Mouse (Mus musculus) erythroid progenitor cell, adult 5-6 weeks (primary cell): ENCODE results near the gene Depdc5. TPM values are rescaled to one million over a fixed set of nuclear protein-coding genes. Genes with fewer than 3 reads are reported as not detected.
A peak's percentile ranks its signal among the peaks of the same experiment; 100 is the strongest.
"Not testable (repeated sequence)": the region's sequence is repeated elsewhere in the genome, so short reads cannot be mapped to it uniquely, and the experiment has no call there.

Experiments used
- ATAC-seq: replicated peaks from 2 replicates; pipeline ENCODE4 v1.8.0; 2016; ENCODE audit warnings: moderate number of reproducible peaks, mild to moderate bottlenecking, moderate TSS enrichment, inconsistent platforms; ENCODE audit not compliant: poor library complexity, low FRiP score, severe bottlenecking
- total RNA-seq, 2 experiments: library from RNA; stranded (forward) in 1 of 2; stranded (reverse) in 1 of 2; fragments of 150-400 nt in 1 of 2; fragments of 186-747, 209-891 nt in 1 of 2; gene quantifications; 2 replicates each; pipeline versions ENCODE4 v1.2.3 to v1.2.4; 2015 to 2017; ENCODE audit warnings: low replicate concordance in 2 of 2

Depdc5 gene
- total RNA-seq, 2 experiments from 2014 or later = 29.8 to 32.3 TPM

DNA sequence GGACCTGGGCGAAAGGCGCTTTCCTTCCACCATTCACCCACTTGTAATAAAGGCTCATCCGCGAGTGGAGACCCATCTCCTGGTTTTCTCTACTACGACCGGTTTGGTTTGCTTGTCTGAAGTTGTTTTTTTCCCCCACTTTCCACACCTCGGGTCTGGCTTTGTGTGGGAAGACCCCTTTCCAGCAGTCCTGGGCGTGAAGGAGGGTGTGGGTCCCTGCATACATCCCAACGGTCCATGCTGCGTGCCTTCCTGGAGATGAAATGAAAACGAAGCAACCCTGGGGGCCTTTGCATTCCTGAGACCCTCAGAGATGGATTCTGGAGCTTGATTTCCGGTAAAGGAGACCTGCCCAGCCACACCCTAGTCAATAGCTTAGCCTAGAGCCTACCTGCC is 155.9 kb downstream of the Depdc5 start:
- ATAC-seq = 0 out of 2 replicates have a peak, but pooled peaks have one; percentile 27

DNA sequence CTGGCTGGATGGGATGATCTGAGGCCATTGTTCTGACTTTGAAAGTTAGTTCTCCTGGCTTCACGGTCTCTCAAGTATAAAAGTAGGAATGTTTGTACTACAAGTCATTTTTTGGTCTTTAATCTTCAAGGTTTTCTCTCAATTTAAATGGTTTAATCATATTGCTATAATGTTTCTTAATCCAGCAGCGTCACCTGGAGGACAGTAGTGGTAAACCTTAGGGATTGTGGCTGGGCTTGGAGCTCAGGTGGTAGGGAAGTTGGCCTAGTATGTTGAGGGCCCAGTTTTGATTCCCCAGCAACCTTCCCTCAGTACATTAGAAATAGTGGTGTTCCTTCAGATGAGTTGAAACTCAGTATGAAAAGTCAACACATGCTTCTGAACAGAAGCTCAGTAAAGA is 158.1 kb downstream of the Depdc5 start:
- ATAC-seq = no peak

DNA sequence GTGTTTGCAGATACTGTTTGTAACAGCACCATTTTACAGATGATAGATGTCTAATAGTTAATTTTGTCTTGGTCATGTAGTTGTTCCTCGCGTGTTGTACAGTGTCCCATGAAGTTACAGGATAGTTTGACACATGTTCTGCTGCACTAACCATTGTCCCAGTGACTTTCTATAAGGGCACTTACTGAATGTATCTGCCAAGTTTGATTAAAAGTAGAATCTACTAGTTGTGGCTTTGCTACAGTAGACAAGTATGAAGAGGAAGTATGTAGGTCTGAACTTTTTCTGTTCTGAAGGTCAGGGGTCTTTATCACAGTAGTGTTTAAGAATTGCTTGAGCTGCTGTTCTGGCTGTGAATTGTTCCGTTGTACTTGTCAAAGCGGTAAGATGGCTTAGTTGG is 159.8 kb downstream of the Depdc5 start:
- no peak for ATAC-seq

DNA sequence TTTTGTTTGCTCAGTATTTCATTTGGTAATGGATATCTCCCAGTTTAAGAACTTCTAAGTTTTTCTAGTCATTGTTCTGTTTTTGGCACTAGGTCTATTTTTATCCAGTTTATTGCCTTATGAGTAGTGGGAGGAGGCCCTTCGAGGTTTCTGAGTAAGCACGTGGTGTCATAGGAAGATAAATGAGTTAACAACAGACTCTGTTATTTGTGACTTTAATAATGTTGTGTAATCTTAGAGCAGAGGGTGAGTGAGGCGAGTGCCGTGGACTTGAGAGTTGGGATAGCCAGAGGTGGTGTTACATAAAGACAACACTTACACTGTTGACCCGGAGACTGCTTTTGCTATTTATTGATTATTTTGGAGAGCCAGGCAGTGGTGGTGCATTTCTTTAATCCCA is 161.0 kb downstream of the Depdc5 start:
- no peak for ATAC-seq

DNA sequence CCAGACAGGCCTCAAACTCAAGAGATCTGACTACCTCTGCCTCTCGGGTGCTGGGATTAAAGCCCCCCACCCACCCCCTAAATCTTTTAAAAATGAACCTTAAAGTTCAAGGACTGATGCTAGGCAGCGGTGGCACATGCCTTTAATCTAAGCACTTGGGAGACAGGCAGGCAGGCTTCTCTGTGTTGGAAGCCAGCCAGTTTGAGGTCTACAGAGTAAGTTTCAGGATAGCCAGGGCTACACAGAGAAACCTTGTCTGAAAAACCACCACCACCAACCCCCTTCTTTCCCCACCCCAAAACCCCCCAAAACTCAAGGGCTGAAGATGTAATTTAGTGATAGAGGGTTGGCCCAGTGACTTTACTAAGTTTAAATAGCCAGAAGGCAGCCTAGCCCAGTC is 165.2 kb downstream of the Depdc5 start:
- ATAC-seq = no peak

DNA sequence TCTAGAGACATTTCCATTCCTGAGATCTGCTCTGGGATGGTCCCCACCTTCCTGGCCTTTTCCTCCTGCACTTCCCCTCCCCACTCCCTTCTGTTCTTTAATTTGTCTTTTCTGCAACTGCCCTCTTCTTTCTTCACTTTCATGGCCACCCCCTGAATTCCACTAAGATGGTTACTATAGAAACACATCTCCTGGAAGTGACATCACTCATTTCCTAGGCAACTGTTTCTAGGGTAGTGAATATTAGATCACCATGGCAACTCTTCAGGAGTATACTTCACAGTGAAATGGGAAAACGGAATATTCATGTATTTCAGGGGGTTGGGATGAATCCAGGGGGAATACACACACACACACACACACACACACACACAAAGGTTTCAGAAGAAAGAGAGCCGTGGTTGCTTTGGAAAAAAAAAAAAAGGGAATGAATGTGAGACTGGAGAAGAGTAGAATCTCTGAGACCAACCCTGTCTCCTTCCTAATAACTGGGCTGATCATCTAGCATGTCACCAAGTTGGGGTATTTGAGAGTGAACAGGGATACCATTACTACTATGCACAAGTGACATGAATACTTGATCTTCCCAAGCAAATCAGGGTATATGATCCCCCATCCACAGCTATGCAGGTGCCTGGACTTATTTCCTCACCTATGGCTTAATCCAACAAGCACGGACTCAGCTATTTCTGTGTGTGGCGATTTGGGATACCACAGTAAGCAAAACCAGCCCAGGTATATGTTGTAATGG is 167.1 kb downstream of the Depdc5 start:
- no peak for ATAC-seq

DNA sequence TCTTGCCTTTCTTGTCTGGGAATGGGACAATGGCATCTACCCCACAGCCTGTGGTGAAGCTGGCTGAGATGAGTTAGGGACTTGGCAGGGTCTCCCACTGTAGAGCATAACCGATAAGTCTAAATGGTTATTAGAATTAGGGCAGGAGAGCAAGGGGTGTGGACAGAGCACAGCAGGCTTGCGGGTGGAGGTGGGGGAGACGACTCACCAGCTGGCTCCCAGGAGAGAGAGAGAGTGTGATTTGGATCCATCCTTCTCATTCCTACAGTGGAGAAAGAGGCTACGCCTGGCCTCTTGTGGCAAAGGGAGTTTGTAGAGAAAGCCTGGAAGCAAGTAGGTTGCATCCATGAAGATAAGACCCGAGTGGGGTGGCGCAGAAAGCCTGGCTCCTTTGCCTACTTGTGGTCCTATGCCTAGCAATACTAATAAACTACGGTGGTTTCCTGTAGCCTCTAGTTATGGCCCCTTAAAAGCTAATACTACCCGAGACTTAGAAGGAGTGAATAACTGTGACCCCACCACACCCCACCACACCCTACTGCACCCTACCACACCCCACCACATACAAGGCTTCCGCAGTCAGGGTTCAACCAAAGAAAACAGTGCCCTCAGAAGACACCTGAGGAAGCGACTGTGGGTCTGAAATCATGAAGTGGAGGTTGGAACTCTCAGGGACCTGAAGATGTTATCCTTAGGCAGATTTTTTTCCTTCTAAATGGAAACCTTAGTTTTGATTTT is 168.7 kb downstream of the Depdc5 start:
- peak; percentile 56 for ATAC-seq

DNA sequence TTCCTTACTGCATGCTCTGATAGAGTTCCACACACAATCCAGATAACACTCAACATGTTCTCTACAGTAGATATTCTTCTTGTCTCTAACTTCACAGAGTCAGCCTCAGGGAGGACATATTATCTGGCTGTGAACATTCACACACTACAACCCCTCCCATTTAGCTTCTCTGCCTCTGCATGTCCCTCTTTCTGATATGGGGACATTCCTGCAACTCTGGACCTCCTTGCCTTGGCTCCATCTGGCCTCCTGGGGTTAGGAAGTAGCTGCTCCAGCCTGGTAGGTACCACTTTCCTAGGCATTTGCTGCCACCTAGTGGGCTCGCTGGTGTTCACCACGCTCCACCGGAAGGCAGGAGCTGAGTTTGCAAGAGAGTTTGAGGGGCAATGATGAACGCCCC is 169.6 kb downstream of the Depdc5 start:
- ATAC-seq = peak; percentile 82

DNA sequence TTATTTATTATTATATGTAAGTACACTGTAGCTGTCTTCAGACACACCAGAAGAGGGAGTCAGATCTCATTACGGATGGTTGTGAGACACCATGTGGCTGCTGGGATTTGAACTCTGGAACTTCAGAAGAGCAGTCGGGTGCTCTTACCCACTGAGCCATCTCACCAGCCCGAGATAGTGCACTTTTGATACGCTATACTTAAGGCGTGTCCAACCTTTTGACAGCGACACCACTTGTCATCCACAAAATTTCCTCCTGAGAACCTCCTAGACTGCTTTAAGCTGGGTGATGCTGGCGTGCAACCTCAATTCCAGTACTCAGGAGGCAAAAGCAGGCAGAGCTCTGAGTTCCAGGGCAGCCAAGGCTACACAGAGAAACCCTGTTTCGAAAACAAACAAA is 170.1 kb downstream of the Depdc5 start:
- not testable (repeated sequence) for ATAC-seq

DNA sequence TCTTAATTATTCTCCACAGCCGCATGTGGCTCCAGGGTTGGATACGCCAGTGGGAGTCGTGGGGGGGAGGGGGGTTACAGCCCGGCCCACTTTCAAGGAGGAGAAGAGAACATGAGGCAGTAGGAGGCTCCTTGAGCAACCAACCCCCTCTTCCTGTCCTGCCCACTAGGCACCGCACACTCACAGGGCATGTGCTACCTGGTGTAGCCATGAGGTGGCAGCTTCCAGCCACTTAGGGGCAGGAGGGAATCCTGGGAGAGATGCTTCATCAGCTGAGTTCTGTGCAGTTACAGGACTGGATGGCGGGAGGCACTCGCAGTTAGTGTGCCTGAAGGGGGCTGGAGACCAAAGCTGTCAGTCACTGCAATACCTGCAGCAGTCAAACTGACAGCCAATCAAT is 170.6 kb downstream of the Depdc5 start:
- peak; percentile 64 for ATAC-seq

DNA sequence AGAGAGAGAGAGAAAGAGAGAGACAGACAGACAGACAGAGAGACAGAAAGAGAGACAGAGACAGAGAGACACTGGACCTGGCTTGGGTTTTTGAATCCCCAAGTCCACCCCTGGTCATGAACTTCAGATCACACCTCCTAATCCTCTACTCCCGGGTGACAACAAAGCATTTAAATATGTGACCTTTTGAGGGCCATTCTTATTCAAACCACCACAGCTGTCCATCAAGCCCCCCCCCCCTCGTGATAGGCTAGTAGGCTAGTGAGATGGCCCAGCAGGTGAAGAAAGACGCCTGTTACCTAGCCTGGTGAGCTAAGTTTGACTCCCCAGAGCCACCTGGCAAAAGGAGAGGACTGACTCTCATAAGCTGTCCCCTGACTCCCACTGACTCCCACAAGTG is 171.4 kb downstream of the Depdc5 start:
- no peak for ATAC-seq

DNA sequence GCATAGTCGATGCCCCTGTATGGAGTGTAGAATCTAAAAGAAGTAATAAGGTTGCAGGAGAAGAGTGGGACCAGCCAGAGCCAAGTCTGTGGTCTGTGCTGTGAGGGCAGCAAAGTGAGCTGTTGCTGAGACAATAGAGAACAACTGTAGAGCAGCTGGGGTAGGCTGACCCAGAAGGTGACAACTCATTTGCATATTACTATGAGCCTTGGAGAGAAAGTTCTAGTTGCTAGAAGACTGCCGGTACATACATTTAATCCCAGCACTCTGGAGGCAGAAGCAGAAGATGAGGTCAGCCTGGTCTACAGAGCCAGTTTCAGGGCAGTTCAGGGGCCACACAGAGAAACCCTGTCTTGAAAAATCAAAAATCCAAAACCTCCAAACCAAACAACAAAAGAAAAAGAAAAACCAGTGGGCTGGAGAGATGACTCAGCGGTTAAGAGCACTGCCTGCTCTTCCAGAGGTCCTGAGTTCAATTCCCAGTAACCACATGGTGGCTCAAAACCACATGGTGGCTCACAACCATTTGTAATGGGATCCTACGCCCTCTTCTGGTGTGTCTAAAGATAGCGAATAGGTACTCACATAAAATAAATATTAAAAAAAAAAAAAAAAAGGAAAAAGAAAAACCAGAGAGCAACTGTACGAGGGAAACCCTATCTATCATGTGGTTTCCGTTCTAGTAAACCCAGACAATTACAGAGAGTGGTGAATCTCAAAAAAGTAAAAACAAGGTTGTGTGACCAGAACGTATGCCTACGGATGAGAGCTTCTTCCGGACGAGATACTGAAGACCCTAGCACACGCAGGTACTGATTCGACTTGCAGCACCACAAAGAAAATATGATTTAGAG is 175.4 kb downstream of the Depdc5 start:
- no peak for ATAC-seq

DNA sequence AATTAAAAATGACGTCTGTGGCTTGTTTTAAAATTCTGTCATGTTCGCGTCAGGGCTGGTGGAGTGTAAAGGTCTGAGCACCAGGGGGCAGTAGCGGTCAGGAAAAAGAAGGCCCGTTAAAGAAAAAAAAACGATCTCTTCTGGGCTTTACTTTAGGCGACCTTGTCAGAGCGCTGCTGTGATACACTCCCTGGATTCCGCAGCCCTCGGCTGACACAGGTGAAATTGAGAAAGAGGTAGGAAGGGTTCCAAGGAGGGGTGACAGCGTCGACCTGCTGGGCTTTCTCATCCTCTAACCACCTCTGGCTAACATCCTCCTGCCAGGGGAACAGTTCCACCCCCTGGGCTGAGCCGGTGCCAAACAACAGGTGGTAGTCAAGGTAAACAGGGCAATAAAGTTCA is 176.0 kb downstream of the Depdc5 start:
- ATAC-seq = peak; percentile 88

DNA sequence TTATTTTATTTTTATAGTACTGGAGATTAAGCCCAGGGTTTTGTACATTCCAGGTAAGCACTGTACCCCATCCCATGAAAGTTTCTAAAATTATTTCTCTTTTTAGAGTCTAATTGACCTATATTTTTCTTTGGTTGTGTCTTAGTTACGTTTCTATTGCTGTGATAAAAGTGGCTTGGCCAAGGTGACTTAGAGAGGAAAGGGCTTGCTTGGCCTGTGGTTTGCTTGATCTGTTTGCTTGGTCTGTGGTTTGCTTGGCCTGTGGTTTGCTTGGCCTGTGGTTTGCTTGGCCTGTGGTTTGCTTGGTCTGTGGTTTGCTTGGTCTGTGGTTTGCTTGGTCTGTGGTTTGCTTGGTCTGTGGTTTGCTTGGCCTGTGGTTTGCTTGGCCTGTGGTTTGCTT is 177.2 kb downstream of the Depdc5 start:
- ATAC-seq = not testable (repeated sequence)

DNA sequence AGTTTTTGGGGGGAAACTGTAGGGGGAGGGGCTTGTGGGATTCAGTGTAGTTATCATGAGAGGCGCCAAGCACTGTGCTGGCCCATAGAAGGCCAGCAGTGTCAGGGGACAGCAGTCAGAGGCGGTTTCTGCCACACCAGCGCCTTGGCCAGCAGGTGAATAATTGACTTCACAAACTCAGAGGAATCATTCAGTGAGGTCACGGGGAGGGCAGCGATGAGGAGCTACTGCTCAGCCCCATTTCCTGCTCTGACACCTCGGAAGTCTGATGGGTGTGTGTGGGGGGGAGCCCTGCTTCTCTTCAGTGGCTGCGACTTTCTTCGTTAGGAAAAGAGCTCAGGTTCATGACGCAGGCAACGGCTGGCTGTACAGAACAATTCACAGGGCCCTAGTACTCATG is 179.9 kb downstream of the Depdc5 start:
- ATAC-seq = no peak

Other genes with a start within 250 kb of the Depdc5 start
- 6.5 and 8.4 TPM in 2 replicates for gene Pisd, start 78.1 kb upstream of the Depdc5 start, total RNA-seq (2015; ENCODE audit: low replicate concordance)
- 5.1 and 6.5 TPM in 2 replicates for gene Pisd, start 78.1 kb upstream of the Depdc5 start, total RNA-seq (2017; ENCODE audit: low replicate concordance)
- not detected in 2 replicates for gene Gm20671, start 36.6 kb upstream of the Depdc5 start, total RNA-seq (2015; ENCODE audit: low replicate concordance)
- 0.30 TPM in 1 of 2 replicates, not detected in the other for gene Gm20671, start 36.6 kb upstream of the Depdc5 start, total RNA-seq (2017; ENCODE audit: low replicate concordance)
- gene Prr14l, start 9.4 kb upstream of the Depdc5 start, total RNA-seq (2015; ENCODE audit: low replicate concordance) = 25.2 and 39.4 TPM in 2 replicates
- 23.6 and 41.9 TPM in 2 replicates for gene Prr14l, start 9.4 kb upstream of the Depdc5 start, total RNA-seq (2017; ENCODE audit: low replicate concordance)
- gene Ywhah, start 155.1 kb downstream of the Depdc5 start, total RNA-seq (2015; ENCODE audit: low replicate concordance) = 322 and 398 TPM in 2 replicates
- gene Ywhah, start 155.1 kb downstream of the Depdc5 start, total RNA-seq (2017; ENCODE audit: low replicate concordance) = 229 and 280 TPM in 2 replicates
- gene Slc5a1, start 240.5 kb downstream of the Depdc5 start, total RNA-seq (2015; ENCODE audit: low replicate concordance) = not detected in 2 replicates
- gene Slc5a1, start 240.5 kb downstream of the Depdc5 start, total RNA-seq (2017; ENCODE audit: low replicate concordance) = not detected in 2 replicates